Mouse (Mus musculus) cerebellum, postnatal 4 days (tissue): ENCODE data around the gene Zcchc24.

Experiments
- DNase-seq, 2 experiments: peaks; one replicate each; pipeline ENCODE4 v3.0.0; 2022; ENCODE audit warnings: low spot score in 2 of 2, mixed read lengths in 1 of 2

The Zcchc24 gene

GRCm38 (mm10) chr14:25747996-25748756 is 20.7 kb downstream of the Zcchc24 start:
- no peak for DNase-seq

- DNase-seq: no peak
These were observed 21.6 kb downstream of the Zcchc24 start for GRCm38 (mm10) chr14:25746971-25747945.

- no peak for DNase-seq
These were observed 22.5 kb downstream of the Zcchc24 start for GRCm38 (mm10) chr14:25746371-25746770.

GRCm38 (mm10) chr14:25745365-25746184 is 23.3 kb downstream of the Zcchc24 start:
- no peak for DNase-seq

GRCm38 (mm10) chr14:25742943-25743342 is 25.9 kb downstream of the Zcchc24 start:
- DNase-seq: no peak

- DNase-seq: no peak
These were observed 26.9 kb downstream of the Zcchc24 start for GRCm38 (mm10) chr14:25741840-25742367.

GRCm38 (mm10) chr14:25741211-25741610 is 27.6 kb downstream of the Zcchc24 start:
- DNase-seq: no peak

GRCm38 (mm10) chr14:25739957-25740565 is 28.8 kb downstream of the Zcchc24 start:
- DNase-seq: peak; percentile 33 to 70

GRCm38 (mm10) chr14:25738591-25739001 is 30.2 kb downstream of the Zcchc24 start:
- peak in 1 of 2 experiments; percentile 35 for DNase-seq

GRCm38 (mm10) chr14:25736589-25736988 is 32.2 kb downstream of the Zcchc24 start:
- DNase-seq: peak; percentile 36 to 39

GRCm38 (mm10) chr14:25736140-25736539 is 32.7 kb downstream of the Zcchc24 start:
- DNase-seq: no peak

- peak in 1 of 2 experiments; percentile 58 for DNase-seq
These were observed 33.8 kb downstream of the Zcchc24 start for GRCm38 (mm10) chr14:25734736-25735716.

GRCm38 (mm10) chr14:25727149-25727510 is 41.7 kb downstream of the Zcchc24 start:
- no peak for DNase-seq

GRCm38 (mm10) chr14:25726226-25727148 is 42.4 kb downstream of the Zcchc24 start:
- peak in 1 of 2 experiments; percentile 61 for DNase-seq

GRCm38 (mm10) chr14:25725690-25726089 is 43.1 kb downstream of the Zcchc24 start:
- DNase-seq: no peak

GRCm38 (mm10) chr14:25725032-25725497 is 43.8 kb downstream of the Zcchc24 start:
- no peak for DNase-seq

GRCm38 (mm10) chr14:25720962-25721707 is 47.7 kb downstream of the Zcchc24 start:
- DNase-seq: no peak

GRCm38 (mm10) chr14:25719371-25719770 is 49.5 kb downstream of the Zcchc24 start:
- DNase-seq: no peak
